Mouse (Mus musculus) 416B (cell line): Measurements from ENCODE around the gene Glp1r.

Source experiments
- DNase-seq: peaks from one replicate; pipeline ENCODE4 v3.0.0; 2011; ENCODE audit warnings: low read depth

The Glp1r gene

DNA sequence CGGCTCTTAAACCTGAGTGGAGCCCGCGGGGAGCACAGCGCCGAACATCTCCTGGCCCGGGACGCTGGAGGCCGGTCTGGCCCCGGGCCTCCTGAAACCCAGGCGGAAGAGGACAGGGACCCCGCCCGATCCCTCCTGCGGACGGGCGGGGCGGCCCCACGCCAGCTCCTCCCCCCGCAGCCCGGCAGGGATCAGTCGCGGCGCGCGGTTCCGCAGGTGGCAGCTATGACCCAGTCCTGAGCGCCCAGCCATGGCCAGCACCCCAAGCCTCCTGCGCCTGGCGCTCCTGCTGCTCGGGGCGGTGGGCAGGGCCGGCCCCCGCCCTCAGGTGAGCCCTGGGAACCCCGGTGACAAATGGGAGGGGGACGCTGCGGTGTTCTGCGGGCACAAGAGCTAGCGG, at the start of gene Glp1r:
Glp1r (plus strand) TSS at position 191 of the 400 bp plus-strand sequence.
- no peak for DNase-seq

DNA sequence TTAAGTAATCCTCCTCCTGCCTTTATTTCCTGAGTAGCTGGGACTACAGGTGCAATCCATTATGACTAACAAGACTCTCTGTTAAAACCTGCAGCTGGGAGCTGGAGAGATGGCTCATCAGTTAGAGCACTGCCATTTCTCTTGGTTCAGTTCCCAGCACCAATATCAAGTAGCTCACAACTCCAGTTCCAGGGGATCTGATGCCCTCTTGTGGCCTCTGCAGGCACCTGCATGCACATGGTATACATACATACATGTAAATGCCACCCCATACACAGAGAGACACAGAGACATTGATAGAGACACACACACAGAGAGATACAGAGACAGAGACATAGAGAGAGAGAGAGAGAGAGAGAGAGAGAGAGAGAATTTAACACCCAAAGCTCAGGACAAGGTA, 49.3 kb upstream of the Glp1r start:
- DNase-seq, result peak; percentile 20

DNA sequence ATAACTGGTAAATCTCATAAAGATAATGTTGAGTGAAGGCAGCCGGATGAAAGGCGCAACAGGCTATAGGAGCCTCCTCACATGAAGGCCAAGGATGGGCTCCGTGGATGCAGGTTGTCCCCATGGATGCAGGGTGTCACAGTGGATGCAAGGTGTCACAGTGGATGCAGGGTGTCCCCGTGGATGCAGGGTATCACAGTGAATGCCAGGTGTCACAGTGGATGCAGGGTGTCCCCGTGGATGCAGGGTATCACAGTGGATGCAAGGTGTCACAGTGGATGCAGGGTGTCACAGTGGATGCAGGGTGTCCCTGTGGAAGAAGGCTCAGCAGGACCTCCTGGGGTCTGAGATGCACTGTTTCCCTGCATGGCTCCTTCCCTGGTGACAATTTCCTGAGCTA, 44.3 kb upstream of the Glp1r start:
- DNase-seq, result no peak

DNA sequence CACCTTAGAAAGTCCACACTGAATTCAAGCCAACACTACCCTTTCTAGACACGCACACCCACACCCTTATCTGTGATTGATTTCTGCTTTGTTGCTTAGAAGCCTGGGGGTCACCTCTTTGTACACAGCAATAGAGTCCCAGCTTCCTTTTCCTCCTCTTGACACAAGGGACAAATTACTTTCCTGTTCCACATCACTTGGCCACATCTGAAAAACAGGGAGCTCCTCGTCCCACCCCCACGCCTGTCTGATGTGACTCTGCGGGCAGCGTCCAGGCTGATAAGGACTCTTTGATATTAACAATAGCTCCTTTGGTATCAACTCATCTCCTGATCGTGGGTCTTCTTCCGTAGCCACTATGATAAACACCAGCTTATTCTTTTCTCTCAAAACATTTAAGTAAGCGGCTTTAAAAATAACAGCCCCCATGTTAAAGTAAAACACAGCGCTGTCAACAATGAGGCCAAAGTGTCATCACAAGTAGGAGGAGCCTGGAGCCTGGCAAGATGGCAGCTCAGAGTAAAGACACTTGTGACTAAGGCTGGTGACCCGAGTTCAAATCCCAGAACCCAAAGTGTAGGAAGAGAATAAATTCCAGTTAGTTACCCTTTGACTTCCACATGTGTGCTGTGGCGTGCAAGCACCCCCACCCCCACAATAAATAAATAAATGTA, 42.9 kb upstream of the Glp1r start:
- DNase-seq, result no peak

DNA sequence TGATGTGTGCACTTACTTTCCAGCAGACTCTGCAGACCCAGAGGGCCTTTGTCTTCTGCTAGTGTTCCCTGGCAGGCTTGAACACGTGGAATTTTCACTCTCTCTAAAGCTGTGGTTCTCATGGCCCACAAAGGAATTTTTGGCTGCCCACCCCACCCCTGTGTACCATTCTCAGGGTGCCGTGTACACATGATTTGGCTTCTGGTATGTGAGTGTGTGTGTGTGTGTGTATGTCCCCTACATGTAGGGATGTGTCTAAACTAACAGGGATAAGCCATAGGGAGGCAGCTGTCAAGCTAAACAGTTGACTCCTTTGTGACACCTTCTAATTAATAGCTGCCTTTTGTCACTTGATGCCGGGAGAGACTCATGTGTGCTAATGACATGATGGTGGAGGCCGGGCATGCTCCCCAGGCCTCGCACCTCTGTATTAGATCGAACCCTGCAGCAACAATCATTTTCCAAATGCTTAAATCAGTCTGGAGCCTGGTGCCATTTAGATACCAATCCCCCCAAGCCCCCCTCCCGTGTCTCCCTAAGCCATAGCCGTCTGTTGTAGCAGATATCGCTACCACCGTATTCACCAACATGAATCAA, 41.5 kb upstream of the Glp1r start:
- DNase-seq, result no peak

DNA sequence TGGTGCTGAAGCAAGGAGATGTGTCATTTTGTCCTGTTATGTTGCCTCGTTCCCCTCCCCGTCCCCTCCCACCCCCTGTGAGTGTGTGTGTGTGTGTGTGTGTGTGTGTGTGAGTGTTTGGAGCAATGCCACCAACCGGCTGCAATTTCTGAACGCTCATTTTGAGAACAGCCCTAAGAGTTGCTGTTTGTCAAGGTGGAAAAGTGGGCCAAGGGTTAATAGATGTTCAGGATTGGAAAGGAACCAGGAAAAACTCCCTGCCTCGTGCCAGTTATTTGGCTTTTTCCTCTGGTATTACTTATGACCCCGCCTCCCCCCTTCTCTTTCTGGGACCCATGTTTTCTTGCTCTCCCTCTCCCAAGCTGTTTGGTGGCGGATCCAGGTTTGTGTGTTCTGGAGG, 41.0 kb upstream of the Glp1r start:
- DNase-seq, result no peak

DNA sequence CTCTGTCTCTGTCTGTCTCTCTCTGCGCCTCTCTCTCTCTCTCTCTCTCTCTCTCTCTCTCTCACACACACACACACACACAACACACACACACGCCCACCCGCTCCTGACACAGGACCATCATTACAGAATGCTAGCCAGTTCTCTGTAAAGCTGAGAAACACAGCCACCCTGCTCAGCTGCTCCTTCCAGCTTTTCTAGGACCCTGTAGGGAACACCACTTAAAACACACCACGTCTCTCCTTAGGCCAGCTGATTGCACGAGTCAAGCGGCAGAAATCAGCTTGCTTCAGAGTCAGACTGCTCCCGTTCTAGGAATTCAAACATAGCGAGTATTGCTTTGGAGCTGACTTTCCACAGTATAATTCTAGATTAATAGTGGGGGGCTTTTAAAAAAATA, 35.3 kb upstream of the Glp1r start:
- no peak for DNase-seq

DNA sequence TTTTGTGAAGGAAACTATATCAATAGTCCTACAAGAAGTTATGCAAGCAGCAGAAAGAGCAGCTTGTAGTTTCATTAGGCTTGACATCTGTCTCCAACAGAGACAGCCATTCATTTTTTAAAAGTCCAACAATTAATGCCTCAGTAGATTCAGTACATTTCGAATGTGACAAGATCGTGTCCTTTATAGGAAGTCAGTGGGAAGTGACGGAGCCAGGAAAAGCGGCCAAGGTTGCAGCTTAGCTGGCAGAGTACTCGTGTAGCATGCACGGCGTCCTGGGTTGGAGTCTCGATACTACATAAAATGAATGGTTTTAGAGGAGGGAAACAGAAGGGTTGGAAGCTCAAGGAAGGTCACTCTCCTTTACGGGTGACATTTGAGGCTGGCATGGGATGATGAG, 34.7 kb upstream of the Glp1r start:
- no peak for DNase-seq

DNA sequence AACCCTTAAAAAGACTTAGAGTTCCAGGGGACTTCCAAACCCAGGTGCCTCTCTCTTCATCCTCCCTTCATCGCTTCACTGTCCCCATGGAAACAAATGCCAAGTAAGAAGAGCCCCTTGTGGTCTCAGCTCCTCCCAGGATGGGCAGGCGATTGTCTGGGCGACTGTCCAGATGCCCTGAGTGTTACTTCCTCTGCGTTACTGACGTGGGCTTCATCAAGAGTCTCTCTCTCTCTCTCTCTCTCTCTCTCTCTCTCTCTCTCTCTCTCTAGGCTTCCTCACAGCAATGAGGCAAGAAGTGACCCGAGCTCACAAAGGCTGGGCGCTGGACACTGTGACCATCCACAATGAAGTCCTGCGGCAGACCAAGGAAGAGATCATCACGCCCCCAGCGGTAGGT, 30.6 kb upstream of the Glp1r start:
- peak; percentile 25 for DNase-seq

DNA sequence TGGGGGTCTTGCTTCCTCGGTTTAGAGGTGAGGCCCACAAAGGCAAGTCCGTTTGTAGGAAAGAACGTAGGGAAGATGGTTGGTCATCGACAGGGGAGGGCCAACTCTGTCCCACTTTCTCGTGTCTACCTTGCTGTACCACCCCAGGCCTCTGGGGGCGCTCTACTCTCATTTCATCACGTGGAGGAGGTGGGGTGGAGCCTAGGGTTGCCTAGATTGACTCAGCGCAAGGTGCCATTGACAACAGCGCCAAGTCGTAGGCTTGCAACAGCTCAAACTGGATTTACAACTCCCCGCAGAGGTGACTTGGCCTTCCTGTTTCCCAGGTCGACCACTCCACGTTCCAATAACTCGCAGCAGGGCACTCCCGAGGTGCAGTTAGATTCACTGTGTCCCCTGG, 27.3 kb upstream of the Glp1r start:
- no peak for DNase-seq

DNA sequence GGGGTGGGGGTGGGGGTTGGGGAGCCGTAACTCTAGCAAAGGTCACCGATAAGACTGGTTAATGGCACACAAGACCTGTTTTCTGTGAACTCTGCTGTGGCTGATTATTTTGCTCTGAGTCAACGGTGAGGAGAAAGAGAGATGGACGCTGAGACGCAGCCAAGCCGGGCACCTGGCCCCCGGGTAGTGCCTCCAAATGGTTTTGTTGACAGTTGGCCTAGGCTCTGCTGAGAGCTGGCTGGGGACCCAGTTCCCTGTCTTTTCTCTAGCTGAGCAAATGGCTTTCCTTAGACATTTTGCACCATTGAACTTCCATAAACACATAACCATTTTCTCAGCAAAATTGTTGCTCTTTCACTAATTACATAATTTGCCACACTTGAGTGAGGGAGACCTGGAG, 24.2 kb upstream of the Glp1r start:
- DNase-seq, result no peak

DNA sequence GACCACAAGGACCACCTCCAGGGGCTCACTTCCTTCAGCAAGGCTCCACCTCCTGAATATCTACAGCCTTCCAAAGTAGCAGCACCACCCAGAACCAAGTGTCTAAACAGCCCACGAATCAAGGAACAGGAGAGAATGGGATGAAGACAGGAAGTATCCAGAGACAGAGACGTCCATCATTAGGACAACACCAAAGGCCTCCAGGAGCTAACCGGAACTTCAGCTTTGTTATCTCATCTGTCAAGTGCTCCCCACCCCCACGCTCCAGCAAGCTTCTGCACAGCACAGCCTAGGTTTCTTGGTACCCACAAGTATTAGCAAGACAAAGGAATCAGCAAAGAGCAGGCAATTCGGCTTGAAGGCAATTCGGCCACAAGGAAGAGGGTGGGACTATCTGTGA, 23.0 kb upstream of the Glp1r start:
- no peak for DNase-seq

DNA sequence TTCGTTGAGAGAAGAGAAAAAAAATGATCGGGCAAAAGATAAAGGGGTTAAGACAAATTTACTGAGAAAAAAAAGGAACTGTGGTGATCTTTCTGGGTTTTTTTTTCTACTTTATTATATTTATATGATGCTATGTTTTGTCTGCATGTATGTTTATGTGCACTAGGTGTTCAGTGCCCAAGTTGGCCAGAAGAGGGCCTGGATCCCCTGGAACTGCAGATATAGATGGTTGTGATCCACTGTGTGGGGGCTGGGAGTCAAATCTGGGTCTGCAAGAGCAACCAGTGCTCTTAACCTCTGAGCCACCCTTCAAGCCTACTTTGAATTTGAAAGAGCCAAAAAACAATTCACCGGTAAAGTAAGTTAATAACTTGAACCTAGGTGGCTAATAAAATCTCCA, 21.2 kb upstream of the Glp1r start:
- DNase-seq, result no peak

DNA sequence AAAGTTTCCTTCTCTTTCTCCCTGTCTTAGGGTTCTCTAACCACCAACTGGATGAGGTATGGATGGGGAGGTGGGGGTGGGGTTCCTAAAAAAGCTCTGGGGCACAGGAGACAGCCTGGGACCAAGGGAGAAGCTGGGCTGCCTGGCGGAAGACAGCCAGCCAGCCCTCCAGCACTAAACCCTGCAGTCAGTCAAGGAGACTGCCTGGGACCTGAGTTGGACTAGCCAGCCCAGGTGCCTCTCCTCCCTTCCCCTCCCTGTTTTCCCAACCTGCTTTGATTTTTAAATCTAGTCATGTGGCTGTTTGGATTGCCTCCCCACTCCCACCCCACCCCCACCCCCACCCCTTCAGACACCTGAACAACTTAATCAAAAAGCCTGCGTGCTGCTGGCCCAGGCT, 20.6 kb upstream of the Glp1r start:
- no peak for DNase-seq

DNA sequence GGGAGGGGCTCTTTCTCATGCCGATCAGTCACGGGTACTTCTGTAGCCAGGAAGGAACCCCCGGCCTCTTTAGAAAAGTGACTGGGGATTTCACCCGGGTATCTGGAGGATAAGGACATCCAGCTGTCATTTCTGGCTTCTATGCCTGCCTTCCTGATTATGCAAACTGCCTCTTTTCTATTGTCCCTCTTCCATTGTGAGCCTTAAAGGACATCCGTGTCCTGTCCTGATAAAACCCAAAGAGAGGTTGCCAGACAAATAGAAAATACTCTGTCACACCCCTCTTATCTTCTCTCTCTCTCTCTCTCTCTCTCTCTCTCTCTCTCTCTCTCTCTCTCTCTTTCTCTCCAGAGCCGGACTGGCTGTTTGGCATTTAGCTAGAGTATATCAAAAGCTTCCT, 19.4 kb upstream of the Glp1r start:
- DNase-seq, result no peak

DNA sequence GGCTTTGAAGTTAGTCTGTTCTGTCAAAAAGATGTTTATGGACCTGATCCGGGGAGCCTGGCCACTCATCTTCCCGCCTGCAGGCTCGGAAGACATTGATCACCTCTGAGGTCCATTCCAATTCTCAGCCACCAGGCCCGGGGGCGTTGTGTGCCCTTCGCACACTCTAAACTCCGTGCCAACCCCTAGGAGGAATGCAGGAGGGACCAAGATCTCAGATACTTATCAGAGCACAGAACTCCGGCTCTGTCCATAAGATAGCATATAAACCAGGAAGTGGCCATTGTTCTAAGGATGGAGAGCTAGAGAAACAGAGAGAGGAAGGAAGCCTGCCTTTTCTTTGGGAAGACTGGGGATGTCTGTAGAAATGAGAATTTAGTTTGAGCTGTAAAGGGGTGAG, 18.1 kb upstream of the Glp1r start:
- no peak for DNase-seq

DNA sequence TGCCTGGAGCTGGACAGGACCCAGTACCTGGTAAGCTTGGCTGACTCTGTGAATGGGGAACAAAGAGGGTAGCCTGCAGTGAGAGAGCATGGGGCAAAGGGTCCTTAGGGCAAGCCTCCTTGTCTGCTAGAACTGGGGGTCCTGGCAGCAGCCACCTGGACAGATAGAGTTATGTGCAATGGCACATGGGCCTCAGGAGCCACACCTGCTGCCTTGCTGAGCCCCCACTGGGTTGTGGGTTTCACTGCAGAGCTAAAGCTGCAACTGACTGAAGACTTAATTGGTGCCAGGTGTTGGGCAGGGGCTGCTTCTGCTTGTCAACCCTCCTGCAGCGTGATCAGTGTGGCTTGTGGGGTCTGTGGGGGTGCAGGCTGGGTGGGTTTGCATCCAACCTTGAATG, 9.5 kb upstream of the Glp1r start:
- no peak for DNase-seq

DNA sequence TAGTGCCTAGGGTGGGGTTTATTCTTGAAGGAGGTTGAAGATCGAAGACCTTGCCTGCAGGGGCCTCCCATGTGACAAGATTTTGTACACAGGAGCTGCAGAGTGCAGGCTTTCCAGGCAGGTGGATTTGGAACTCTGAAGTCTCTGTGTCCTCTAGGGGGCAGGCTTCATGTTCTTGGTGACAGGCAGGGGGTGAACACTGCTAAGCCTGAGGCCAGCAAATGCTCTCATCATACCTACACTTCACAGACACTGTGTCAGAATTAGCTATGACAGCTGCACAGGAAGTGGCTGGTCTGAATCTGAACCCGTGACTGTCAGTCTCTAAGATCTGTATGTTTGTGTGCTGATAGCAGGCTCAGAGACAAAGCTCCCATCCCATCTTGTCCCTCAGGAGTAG, 8.9 kb upstream of the Glp1r start:
- DNase-seq, result peak; percentile 53

DNA sequence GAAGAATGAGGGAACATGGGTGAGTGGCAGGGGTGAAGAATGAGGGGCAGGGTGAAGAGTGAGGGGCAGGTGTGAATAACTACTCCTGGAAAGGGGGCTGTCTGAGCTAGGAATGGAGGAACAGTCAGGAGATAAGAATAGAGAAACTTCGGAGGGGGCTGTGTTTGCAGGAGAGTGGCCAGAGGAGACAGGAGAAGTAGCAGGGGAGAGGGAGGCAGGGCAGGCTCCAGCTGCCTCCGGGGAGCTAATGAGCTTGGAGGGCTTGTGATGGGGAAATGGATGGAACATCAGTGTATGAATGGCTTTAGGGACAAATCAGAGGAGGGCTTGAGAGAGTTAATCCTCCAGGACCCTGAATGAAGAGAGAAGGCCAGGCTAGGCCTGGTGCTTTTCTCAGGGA, 4.5 kb upstream of the Glp1r start:
- no peak for DNase-seq

DNA sequence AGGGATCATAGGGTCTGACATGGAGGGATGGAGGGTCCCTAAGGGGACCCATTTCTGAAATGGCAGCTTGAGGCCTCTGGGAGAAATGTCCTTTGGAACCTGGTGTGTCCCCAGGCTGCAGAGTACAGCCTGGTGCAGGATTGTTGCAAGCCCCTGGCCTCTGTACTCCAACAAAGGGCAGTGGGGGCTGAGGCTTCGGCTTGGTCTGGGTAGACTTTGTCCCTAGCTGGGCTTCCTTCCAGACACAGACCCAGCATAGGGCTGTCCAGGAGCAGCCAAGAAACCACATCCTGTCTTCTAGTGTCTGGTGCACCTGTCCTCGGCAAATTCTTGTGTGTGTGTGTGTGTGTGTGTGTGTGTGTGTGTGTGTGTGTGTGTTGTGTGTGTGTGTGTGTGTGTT, 2.5 kb downstream of the Glp1r start:
- DNase-seq, result no peak

DNA sequence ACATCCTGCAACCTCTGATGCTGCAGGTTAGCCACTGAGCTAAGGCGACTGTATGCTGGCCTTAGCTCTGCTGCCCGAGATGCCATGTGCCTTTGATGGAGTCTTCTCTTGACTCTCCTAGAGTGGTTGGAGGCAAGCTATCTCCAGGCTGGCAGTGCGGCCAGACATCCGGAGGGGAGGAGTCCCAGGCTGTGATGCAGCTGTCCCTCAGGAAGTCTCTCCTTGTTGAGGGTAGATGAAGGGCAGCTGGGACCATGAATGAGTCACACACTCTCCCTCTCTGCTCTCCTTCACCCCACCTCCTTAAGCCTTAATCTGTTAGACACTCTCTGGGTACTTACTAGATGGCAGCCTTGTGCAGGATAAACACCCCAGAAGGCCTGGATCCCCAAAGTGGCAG, 6.0 kb downstream of the Glp1r start:
- DNase-seq, result peak; percentile 97

DNA sequence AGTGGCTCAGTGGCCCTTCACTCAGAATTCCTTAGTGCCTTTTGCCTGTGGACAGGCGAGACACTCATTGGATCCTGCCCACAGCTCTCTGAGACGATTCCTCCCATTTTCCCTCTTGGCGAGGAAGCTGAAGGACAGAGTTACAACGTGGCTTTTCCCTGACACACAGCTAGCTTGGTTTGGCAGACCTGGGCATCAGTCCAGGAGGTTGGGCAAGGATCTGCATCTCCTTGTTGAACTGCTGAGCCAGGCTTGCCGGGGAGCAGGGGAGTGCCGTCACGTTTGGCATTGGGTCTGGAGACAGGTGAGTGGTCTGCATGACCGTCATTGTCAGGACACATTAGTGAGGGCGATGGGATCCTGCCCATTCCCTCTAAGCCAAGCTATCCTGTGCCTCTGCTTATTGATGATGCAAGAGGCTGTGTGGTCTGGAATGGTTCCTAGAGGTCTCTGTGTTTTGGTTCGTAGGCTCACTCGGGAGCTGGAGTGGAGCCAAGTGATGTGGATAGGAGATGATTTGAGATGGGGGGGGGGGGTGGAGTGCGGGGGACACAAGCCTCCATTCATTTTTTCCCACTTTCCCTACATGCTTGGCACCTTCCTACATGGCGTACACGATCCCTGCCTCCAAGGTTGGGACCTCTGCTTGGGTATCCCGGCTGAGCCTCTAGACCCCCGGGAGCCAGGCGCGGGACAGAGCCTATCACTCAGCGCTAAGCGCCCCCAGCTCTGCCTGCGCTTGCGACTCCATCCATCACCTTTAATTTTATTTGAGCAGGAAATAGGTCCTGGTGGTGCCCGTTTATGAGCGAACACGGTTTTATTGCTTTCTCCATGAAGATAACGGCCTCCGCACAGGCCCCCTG, 9.5 kb downstream of the Glp1r start:
- no peak for DNase-seq

DNA sequence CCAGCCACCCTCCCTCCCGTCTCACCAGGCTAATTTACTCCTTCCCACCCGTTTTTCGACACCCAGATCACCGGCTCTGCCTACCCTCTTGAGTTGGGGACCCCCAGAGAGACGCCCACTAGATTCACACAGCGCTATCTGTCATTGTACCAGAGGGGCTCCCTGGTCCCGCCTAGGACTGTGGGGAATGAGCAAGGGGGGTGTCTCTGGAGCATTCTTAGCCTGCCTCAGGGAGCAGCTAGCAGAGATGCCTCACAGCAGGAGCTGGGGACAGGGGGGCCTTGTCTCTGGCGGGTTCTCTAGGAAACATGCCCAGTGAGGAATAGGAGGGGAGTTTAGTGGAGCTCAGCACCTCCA, 10.1 kb downstream of the Glp1r start:
- no peak for DNase-seq

DNA sequence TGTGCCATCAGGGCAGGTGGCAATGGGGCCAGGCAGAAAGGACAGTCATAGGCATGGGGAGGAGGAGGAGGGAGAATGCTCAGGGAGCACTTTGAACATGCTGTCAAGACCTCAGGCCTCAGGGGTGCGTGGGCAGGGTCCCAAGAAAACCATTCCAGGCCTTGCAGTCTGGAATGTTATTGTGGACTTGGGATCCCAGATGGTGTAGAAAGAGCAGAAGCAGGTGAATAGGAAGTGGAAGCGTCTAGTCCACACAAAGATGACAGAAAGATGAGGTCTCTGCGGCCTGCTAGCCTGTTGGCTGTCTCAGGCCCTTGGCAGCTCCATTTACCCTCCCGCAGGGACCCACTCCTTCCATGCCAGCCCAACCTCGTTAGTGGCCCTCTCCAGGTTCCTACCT, 10.9 kb downstream of the Glp1r start:
- no peak for DNase-seq
